Mouse (Mus musculus) embryonic fibroblast, embryonic 13.5 days (primary cell): ENCODE results near the gene Leap2.

Experiments
- CTCF ChIP-seq: IDR thresholded peaks from 2 replicates; pipeline ENCODE4 v1.5.1; 2011; ENCODE audit warnings: mild to moderate bottlenecking, control low read depth, low read length, moderate library complexity, borderline replicate concordance; ENCODE audit not compliant: insufficient read depth
- POLR2A ChIP-seq: IDR thresholded peaks from 2 replicates; pipeline ENCODE4 v1.6.1; 2011; ENCODE audit warnings: low read depth, mild to moderate bottlenecking, control low read depth, low read length, moderate library complexity

- TF ChIP-seq POLR2A (no peak), CTCF (no peak)
Measured at GRCm38 (mm10) chr11:53463551-53464424, 40.8 kb upstream of the Leap2 start.
